Mouse (Mus musculus): ENCODE measurements around the gene 1700025C18Rik.

1700025C18Rik gene

GRCm38 (mm10) chr2:165078045-165078444 lies 12.5 kb downstream of the 1700025C18Rik start:
- DNase-seq (ENCODE audit: low spot score): no peak

GRCm38 (mm10) chr2:165077055-165077454 lies 13.5 kb downstream of the 1700025C18Rik start:
- DNase-seq (ENCODE audit: low spot score): no peak

GRCm38 (mm10) chr2:165074937-165075336 lies 15.6 kb downstream of the 1700025C18Rik start:
- peak; percentile 48 for DNase-seq (ENCODE audit: low spot score)

GRCm38 (mm10) chr2:165074081-165074884 lies 16.3 kb downstream of the 1700025C18Rik start:
- no peak for DNase-seq (ENCODE audit: low spot score)

GRCm38 (mm10) chr2:165073381-165073781 lies 17.2 kb downstream of the 1700025C18Rik start:
- DNase-seq (ENCODE audit: low spot score): no peak

- DNase-seq (ENCODE audit: low spot score): peak; percentile 23
These were observed 20.3 kb downstream of the 1700025C18Rik start for GRCm38 (mm10) chr2:165070096-165070816.

- no peak for DNase-seq (ENCODE audit: low spot score)
These were observed 21.7 kb downstream of the 1700025C18Rik start for GRCm38 (mm10) chr2:165068806-165069205.

GRCm38 (mm10) chr2:165064489-165064888 lies 26.1 kb downstream of the 1700025C18Rik start:
- DNase-seq (ENCODE audit: low spot score): no peak

GRCm38 (mm10) chr2:165061638-165062433 lies 28.7 kb downstream of the 1700025C18Rik start:
- no peak for DNase-seq (ENCODE audit: low spot score)

DNA sequence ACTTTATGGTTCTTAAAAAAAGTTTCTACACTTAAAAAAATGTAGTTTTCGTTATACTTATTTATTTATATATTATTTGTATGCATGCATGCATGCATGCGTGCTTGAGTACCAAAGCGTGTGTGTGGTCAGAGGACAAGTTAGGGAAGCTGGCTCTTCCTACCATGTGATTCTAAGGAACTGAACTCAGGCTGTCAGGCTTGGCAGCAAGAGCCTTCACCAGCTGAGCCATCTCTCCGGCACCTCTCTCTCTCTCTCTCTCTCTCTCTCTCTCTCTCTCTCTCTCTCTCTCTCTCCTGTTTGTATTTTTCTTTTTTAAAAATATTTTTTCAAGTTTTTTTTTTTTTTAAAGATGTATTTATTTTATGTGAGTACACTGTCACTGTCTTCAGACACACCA lies 30.6 kb downstream of the 1700025C18Rik start:
- DNase-seq (ENCODE audit: low spot score): no peak

- DNase-seq (ENCODE audit: low spot score): no peak
These were observed 34.0 kb downstream of the 1700025C18Rik start for GRCm38 (mm10) chr2:165056377-165057085.

DNA sequence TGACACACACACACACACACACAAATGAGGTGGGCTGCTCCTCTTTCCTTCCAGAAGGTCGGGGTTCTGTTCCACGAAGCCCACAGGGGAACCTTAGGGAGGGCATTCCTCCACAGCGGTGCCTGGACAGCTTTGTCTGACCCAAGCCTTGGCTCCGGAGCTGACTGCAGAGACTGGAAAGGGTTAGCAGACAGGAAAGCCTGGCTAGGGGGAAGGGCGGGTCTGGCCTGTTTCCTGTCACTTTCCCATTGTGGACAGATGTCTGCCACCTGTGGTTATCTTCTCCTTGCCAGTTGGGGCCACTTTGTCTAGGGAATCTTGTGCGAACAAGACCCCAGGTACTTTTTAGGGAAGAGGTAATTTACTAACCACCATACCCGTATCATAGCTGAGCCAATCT lies 34.6 kb downstream of the 1700025C18Rik start:
- DNase-seq (ENCODE audit: low spot score): no peak

- no peak for DNase-seq (ENCODE audit: low spot score)
These were observed 35.4 kb downstream of the 1700025C18Rik start, which contains the start of gene Cd40 for GRCm38 (mm10) chr2:165054888-165055852. TSS of gene Cd40 (plus strand) at chr2:165055627.

DNA sequence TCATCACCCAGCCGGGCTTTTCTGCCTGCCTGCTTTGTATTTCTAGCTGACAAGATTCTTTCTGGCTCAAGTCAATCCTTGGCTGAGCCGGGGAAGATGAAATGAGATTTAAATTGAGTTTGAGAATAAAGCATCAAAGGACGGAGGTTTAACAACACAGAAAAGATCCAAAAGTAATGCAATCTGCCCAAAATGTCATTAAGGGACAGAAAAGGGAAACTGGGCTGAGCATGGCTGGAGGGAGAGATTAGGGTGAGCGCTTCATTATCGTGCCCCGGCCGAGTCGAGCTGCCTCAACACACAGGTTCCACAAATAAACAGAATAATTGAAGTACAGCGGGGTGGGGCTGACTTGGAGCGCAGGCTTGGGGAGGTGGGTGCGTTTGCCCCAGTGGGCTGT lies 39.0 kb downstream of the 1700025C18Rik start:
- no peak for DNase-seq (ENCODE audit: low spot score)

- DNase-seq (ENCODE audit: low spot score): no peak
These were observed 39.6 kb downstream of the 1700025C18Rik start for GRCm38 (mm10) chr2:165050826-165051548.

DNA sequence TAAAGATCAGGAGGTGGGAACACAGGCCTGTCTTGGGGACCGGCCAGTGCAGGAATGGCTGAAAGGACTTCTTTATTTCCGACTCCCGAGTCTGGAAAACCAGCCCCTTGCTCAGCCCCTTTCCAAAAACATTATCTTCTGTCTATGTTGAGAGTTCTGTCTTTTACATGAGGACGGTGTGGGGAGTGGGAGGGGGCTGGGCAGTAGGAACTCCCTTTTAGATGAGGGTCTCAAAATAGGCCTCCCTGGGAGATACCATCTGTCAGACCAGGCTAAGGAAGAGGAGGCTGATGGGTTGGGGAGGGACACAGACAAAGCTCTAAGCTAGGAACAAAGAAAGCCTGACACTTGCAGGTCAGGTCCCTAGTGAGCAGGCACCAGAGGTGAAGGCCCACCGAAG lies 41.5 kb downstream of the 1700025C18Rik start:
- no peak for DNase-seq (ENCODE audit: low spot score)

DNA sequence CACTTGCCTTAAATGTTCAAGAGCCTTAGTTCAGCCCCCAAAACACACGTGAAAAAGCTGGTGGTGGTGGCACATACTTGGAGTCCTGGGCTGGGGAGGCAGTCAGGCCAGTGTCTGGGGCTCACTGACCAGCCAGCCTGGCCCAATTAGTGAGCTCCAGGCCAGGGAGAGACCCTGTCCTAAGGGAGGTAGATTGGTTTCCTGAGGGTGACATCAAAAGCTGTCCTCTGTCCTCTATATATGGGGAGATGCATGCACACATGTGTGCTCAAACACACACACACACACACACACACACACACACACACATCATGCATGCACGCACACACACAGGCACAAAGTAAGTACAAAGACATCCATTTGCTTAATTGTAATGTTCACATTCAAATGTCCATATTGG lies 46.8 kb downstream of the 1700025C18Rik start:
- no peak for DNase-seq (ENCODE audit: low spot score)

- no peak for DNase-seq (ENCODE audit: low spot score)
These were observed 47.4 kb downstream of the 1700025C18Rik start for GRCm38 (mm10) chr2:165043090-165043636.

- no peak for DNase-seq (ENCODE audit: low spot score)
These were observed 48.4 kb downstream of the 1700025C18Rik start for GRCm38 (mm10) chr2:165042126-165042525.

GRCm38 (mm10) chr2:165037415-165037814 lies 53.1 kb downstream of the 1700025C18Rik start:
- DNase-seq (ENCODE audit: low spot score): no peak

Data from ovary, postnatal 10 days (tissue).